Mouse (Mus musculus): Measurements from ENCODE around the gene Shroom2. TPM values are rescaled to one million over a fixed set of nuclear protein-coding genes. Genes with fewer than 3 reads are reported as not detected.

The Shroom2 gene
- polyA plus RNA-seq, 1 experiment, result 4.5 TPM

GRCm38 (mm10) chrX:152655796-152656608, 113.3 kb downstream of the Shroom2 start:
- no peaks in the 10 kb centered on the region for H3K4me1 ChIP-seq (ENCODE audit: control insufficient read depth, insufficient read depth, low read length)
- H3K27ac ChIP-seq (ENCODE audit: insufficient read depth, low read length), result no peak overlapping the region
- no peak overlapping the region for H3K4me3 ChIP-seq (ENCODE audit: insufficient read depth, low read length)
- TF ChIP-seq CTCF (IDR thresholded peaks at IDR 0.05; ENCODE audit: borderline replicate concordance, insufficient read depth, low read length) (no peak), POLR2A (IDR thresholded peaks at IDR 0.05; ENCODE audit: low read depth, low read length) (no peak)

- no peak overlapping the region for H3K27ac ChIP-seq (ENCODE audit: insufficient read depth, low read length)
- H3K4me3 ChIP-seq (ENCODE audit: insufficient read depth, low read length), result no peak overlapping the region
- no peak for TF ChIP-seq POLR2A (IDR thresholded peaks at IDR 0.05; ENCODE audit: low read depth, low read length)
- TF ChIP-seq CTCF (IDR thresholded peaks at IDR 0.05; ENCODE audit: borderline replicate concordance, insufficient read depth, low read length), result no peak
- H3K4me1 ChIP-seq (ENCODE audit: control insufficient read depth, insufficient read depth, low read length), result no peaks in the 10 kb centered on the region
These were observed 116.6 kb downstream of the Shroom2 start for GRCm38 (mm10) chrX:152652676-152653075.

GRCm38 (mm10) chrX:152644827-152645226, 124.4 kb downstream of the Shroom2 start:
- Histone ChIP-seq H3K27ac (ENCODE audit: insufficient read depth, low read length) (no peak overlapping the region), H3K4me1 (ENCODE audit: control insufficient read depth, insufficient read depth, low read length) (no peaks in the 10 kb centered on the region), H3K4me3 (ENCODE audit: insufficient read depth, low read length) (no peak overlapping the region)
- no peak for TF ChIP-seq POLR2A (IDR thresholded peaks at IDR 0.05; ENCODE audit: low read depth, low read length)
- no peak for TF ChIP-seq CTCF (IDR thresholded peaks at IDR 0.05; ENCODE audit: borderline replicate concordance, insufficient read depth, low read length)

GRCm38 (mm10) chrX:152643679-152644638, 125.3 kb downstream of the Shroom2 start:
- no peak for TF ChIP-seq POLR2A (IDR thresholded peaks at IDR 0.05; ENCODE audit: low read depth, low read length)
- TF ChIP-seq CTCF (IDR thresholded peaks at IDR 0.05; ENCODE audit: borderline replicate concordance, insufficient read depth, low read length), result no peak
- no peak overlapping the region for H3K4me3 ChIP-seq (ENCODE audit: insufficient read depth, low read length)

GRCm38 (mm10) chrX:152643201-152643600, 126.1 kb downstream of the Shroom2 start:
- Histone ChIP-seq H3K27ac (ENCODE audit: insufficient read depth, low read length) (no peak overlapping the region), H3K4me1 (ENCODE audit: control insufficient read depth, insufficient read depth, low read length) (no peaks in the 10 kb centered on the region), H3K4me3 (ENCODE audit: insufficient read depth, low read length) (no peak overlapping the region)
- TF ChIP-seq CTCF (IDR thresholded peaks at IDR 0.05; ENCODE audit: borderline replicate concordance, insufficient read depth, low read length) (no peak), POLR2A (IDR thresholded peaks at IDR 0.05; ENCODE audit: low read depth, low read length) (no peak)

More at GRCm38 (mm10) chrX:152643679-152644638, 125.3 kb downstream of the Shroom2 start:
- no peak overlapping the region for H3K27ac ChIP-seq (ENCODE audit: insufficient read depth, low read length)
- no peaks in the 10 kb centered on the region for H3K4me1 ChIP-seq (ENCODE audit: control insufficient read depth, insufficient read depth, low read length)

GRCm38 (mm10) chrX:152642627-152643026, 126.6 kb downstream of the Shroom2 start:
- Histone ChIP-seq H3K4me1 (ENCODE audit: control insufficient read depth, insufficient read depth, low read length) (no peaks in the 10 kb centered on the region), H3K4me3 (ENCODE audit: insufficient read depth, low read length) (no peak overlapping the region), H3K27ac (ENCODE audit: insufficient read depth, low read length) (no peak overlapping the region)
- TF ChIP-seq POLR2A (IDR thresholded peaks at IDR 0.05; ENCODE audit: low read depth, low read length) (no peak), CTCF (IDR thresholded peaks at IDR 0.05; ENCODE audit: borderline replicate concordance, insufficient read depth, low read length) (no peak)

GRCm38 (mm10) chrX:152635397-152635796, 133.9 kb downstream of the Shroom2 start:
- TF ChIP-seq POLR2A (IDR thresholded peaks at IDR 0.05; ENCODE audit: low read depth, low read length) (no peak), CTCF (IDR thresholded peaks at IDR 0.05; ENCODE audit: borderline replicate concordance, insufficient read depth, low read length) (no peak)
- Histone ChIP-seq H3K27ac (ENCODE audit: insufficient read depth, low read length) (no peak overlapping the region), H3K4me1 (ENCODE audit: control insufficient read depth, insufficient read depth, low read length) (no peaks in the 10 kb centered on the region), H3K4me3 (ENCODE audit: insufficient read depth, low read length) (no peak overlapping the region)

DNA sequence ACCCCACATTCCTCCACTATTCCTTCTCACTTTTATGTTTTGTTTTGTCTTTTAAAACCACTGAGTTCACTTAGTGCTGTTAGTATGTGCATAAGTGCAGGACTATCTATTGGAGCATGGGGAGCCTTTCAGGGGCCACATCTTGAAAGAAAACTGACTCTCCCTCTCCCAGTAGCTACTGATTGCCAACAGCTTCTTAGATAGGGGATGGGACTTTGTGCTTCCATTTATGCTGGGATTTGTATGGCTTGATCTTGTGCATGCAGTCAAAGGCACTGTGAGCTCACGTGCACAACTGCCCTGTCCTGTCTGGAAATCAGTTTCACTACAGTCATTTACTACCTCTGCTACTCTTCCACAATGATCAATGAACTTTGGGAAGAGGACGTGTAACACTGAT, 147.9 kb downstream of the Shroom2 start:
- Histone ChIP-seq H3K27ac (ENCODE audit: insufficient read depth, low read length) (no peak overlapping the region), H3K4me1 (ENCODE audit: control insufficient read depth, insufficient read depth, low read length) (no peaks in the 10 kb centered on the region), H3K4me3 (ENCODE audit: insufficient read depth, low read length) (no peak overlapping the region)
- TF ChIP-seq CTCF (IDR thresholded peaks at IDR 0.05; ENCODE audit: borderline replicate concordance, insufficient read depth, low read length) (no peak), POLR2A (IDR thresholded peaks at IDR 0.05; ENCODE audit: low read depth, low read length) (no peak)

DNA sequence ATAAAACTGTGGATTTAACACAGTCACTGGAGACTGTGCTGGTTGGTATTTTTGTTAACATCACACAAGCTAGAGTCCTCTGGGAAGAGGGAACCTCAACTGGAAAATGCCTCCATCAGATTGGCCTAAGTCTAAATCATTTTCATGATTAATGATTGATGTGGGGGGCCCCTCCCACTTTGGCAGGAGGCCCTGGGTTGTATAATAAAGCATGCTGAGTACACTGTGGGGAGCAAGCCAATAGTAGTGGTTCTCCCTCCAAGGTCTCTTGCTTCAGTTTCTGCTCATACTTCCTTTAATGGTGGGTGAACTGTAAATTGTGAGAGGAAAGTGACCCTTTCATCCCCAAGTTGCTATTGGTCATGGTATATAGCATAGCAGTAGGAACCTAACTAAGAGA, 148.3 kb downstream of the Shroom2 start:
- Histone ChIP-seq H3K27ac (ENCODE audit: insufficient read depth, low read length) (no peak overlapping the region), H3K4me3 (ENCODE audit: insufficient read depth, low read length) (no peak overlapping the region), H3K4me1 (ENCODE audit: control insufficient read depth, insufficient read depth, low read length) (no peaks in the 10 kb centered on the region)
- TF ChIP-seq POLR2A (IDR thresholded peaks at IDR 0.05; ENCODE audit: low read depth, low read length) (no peak), CTCF (IDR thresholded peaks at IDR 0.05; ENCODE audit: borderline replicate concordance, insufficient read depth, low read length) (no peak)
